Mouse (Mus musculus) brain, embryonic 14.5 days (tissue): ENCODE measurements around the gene Tbc1d15.

Experiments used
- CTCF ChIP-seq: fragments of 200-500 bp; IDR thresholded peaks from 2 replicates; pipeline ENCODE4 v1.5.1; 2012; ENCODE audit warnings: inconsistent platforms, mild to moderate bottlenecking, moderate library complexity, borderline replicate concordance; ENCODE audit not compliant: insufficient read depth, insufficient read length; ENCODE audit errors: extremely low read depth
- POLR2A ChIP-seq: fragments of 200-500 bp; IDR thresholded peaks from 2 replicates; pipeline ENCODE4 v1.6.1; 2012; ENCODE audit warnings: mild to moderate bottlenecking, inconsistent platforms, borderline replicate concordance; ENCODE audit not compliant: poor library complexity, insufficient read depth, insufficient read length, severe bottlenecking; ENCODE audit errors: extremely low read depth

DNA sequence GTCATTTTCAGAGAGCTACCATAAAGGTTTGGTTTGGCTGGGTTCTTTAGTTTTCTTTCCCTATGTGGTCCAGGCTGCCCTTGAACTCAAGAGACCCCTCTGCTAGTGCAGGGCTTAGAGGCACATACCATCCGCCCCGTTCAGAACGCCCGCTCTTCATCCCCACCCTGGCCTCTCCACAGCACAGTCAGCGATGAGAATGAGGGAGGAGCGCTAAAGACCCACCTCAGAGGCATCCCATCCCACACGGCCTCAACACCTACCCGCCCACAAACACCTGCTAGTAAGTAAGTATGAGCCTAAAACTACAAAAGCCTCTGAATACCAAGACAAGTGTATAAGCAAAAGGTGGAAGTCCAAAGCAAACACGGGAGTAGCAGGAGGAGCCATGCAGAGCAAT is 15.8 kb downstream of the Tbc1d15 start:
- no peak for TF ChIP-seq CTCF
- TF ChIP-seq POLR2A, result no peak
